Mouse (Mus musculus): ENCODE results near the gene Snca.

Snca gene

DNA sequence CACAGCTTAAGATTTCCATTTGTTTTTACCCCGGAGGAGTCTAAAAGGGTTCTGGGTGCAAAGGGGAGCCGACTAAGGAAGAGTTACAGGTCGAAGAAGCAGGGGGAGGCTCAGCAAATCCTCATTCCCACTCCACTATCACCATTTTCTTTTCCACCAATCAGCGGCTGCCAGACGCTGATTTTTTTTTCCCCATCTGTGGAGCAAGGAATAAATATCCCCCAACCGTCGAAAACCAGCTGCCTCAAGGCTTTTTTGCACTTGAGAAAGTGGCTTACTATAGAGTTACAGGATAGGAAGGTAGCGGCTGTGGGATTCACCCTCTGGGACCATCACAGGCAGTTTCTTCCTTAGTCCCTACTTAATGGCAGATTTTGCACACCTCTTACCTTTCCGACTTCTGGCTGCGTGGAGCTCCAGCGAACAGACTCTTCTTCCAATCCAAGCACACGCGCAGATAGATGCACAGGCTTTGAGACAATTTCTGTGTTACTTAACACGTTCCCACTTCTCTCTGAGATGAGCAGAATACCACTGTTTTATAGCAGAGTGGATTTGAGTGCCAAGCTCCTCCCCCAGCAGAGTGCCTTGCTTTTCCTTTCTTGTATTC is at the start of gene Snca:
TSS of gene Snca (minus strand) at position 574 of the 610 bp plus-strand sequence.
- peak; percentile 50 to 69 for DNase-seq (ENCODE audit: low spot score in 2 of 2)

DNA sequence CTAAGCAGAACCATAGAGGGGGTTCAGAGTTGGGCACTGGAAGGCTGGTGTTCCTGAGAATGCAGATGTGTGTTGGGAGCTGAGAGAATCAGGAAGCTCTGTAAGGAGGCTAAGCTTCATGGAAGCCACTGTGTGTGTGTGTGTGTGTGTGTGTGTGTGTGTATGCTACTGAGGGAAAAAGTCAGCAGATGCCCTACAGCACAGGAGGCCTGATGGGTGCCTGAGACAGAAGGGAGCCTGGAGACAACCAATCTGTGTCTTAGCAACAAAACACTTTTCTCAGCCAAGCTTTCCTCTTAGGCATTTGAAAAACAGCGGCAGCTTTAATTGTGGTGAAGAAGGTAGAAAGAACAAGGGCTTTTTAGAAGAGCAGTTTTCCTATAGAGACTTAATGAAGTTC is 40.5 kb upstream of the Snca start:
- peak in 1 of 2 experiments; percentile 10 for DNase-seq (ENCODE audit: low spot score in 2 of 2)

DNA sequence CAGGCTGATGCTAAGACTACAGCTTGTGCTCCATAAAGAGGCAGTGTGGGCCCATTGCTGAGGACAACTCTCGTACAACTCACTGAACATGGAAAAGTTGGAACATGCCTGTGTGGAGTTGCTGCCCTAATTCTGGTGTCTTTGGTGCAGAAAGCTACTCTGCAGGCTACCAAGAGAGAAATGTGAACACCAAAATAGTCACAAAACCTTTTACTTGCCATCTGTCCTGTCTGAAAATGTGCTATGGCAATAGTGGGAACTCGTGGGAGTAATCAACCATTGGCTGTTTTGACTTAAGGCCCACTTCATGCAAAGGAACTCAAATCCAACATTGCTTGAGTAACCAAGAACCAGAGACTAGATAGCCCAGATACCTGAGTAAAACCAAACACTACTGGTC is 26.9 kb upstream of the Snca start:
- peak in 1 of 2 experiments; percentile 22 for DNase-seq (ENCODE audit: low spot score in 2 of 2)

DNA sequence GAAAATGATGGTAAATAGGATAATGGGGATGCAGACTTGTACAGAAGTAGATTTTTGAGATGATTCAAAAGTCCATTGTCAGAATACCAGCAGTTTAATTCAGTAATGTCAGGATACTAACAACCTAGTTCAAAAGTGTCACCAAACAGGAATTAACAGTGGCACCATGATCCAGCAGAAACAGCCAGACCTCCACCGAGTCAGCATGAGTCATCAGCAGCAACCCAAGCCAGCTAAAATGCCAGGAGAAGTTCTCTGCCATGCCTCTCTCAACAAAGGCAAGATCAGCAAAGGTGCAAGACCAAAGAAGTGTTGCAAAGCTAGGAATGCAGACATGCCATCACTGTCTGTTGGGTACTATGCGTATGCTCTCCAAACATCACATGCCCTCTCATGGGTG is 22.0 kb upstream of the Snca start:
- DNase-seq (ENCODE audit: low spot score in 2 of 2), result no peak

DNA sequence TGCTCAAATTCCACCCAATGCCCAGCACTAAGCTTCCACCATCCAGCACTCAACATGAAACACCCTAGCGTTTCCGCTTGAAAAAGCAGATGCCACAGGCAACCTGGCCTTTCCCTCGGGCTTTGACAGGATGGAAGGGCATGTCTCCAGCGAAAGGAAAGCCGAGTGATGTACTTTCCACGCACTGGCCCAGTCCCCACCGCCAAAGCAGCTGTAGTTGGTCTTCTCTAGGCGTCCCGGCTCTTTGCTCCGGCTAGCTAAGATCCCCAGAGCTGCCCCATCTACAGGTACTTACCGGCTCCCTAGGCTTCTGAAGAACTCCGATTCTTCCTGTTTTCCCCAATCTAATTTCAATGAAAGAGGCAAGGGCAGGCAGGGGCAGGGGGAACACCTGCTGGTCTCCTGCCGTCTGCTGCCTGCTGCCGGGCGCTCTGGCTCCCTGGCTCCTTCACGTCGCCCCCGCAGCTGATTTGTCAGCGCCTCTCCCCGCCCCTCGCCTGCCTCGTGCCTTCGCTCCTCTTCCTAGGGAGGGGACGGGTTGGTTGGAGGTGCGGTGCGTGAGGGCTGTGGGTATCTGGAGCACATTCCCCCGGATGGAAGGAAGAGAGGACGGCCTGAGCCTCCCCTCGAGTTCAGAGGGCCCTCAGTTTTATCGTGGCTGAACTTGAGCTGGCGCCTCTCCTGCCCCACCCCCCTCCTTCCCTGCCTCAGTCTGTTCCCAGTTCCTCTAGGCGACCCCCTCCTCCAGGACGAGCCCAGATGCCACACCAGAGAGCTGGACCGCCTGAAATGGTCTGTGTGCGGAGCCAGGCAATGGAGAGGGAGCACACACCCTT is 1.0 kb downstream of the Snca start:
- peak; percentile 85 to 87 for DNase-seq (ENCODE audit: low spot score in 2 of 2)

DNA sequence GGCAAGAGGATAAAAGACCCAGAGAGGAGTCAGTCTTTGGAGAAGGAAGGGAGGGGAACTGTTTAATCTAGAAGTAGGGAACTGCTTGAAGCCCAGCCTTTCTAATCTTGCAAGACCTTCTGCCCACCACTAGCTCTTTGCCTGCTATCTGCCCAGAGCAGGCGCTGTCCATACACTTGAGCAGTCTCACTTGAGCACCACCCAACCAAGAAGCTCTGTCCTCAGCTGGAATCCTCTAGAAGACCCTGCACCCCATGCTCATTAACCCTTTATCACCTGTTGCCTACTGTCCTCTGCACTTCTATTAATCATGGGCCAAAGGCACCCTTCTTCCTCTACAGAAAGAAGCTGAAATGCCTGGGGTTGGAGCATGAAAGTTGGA is 1.6 kb downstream of the Snca start:
- DNase-seq (ENCODE audit: low spot score in 2 of 2), result peak in 1 of 2 experiments; percentile 31

DNA sequence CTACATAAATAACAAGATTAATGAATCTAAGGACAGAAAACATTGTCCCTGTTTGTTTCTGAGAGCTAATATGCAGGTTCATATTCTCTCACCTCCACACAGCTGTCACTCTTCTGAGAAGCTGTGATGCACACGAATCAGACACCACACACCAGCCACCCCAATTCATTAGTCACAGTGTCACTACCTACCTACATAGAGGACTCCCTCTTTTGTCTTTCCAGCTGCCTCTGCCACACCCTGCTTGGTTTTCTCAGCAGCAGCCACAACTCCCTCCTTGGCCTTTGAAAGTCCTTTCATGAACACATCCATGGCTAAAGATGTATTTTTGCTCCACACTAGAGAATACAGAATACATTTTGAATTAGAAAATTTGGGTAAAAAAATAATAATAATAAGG is 2.4 kb downstream of the Snca start:
- DNase-seq (ENCODE audit: low spot score in 2 of 2), result no peak

DNA sequence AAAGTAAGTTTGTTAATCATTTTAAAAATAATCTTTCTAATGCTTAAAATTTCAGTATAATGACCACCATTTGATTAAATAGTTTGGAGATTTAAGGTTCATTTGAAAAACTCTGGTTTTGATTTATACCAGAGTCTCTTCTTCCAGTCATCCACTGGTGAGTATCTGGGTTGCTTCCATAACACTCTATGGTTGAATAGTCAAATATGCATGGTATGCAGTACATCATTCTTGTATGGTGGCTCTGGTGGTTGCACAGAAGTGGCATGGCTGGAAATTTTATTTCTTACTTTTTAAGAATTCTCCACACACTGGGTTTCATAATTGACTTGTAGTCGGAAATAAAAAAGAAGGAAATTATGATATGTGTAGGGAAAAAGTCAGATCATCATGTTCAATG is 10.4 kb downstream of the Snca start:
- no peak for DNase-seq (ENCODE audit: low spot score in 2 of 2)

DNA sequence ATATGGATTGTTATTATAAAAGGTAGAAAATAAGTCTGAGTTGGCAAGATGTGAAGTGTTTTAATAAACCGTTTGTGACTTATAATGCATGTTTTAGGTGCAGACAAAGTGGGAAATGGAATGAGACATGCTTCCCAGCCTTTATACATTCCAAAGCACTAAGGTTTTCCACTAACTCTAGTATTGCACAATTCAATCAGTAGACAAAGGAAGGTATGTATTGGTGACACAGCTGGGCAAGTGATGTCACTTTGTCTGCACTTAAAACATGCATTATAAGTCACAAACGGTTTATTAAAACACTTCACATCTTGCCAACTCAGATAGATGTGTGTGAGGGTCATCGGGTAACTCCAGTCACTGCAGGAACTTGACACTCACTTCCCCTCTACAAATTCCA is 16.1 kb downstream of the Snca start:
- no peak for DNase-seq (ENCODE audit: low spot score in 2 of 2)

DNA sequence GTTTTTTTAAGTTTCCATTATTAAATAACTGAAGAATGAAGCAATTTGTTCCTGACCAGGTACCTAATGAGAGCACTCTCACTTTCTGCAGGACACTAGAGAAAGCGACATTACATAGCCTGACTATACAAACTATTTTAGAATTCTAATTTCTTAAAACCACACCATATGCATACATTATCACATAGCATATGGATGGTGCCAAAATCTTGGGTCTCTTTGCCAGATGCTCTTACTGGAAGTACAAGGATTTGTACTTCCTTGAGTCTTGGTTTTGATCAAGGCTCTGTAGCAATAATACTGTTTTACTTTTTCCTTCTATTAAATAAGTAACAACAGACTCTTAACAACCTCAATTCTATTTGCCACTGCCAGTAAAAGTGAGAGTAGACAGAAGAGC is 31.4 kb downstream of the Snca start:
- DNase-seq (ENCODE audit: low spot score in 2 of 2), result no peak

DNA sequence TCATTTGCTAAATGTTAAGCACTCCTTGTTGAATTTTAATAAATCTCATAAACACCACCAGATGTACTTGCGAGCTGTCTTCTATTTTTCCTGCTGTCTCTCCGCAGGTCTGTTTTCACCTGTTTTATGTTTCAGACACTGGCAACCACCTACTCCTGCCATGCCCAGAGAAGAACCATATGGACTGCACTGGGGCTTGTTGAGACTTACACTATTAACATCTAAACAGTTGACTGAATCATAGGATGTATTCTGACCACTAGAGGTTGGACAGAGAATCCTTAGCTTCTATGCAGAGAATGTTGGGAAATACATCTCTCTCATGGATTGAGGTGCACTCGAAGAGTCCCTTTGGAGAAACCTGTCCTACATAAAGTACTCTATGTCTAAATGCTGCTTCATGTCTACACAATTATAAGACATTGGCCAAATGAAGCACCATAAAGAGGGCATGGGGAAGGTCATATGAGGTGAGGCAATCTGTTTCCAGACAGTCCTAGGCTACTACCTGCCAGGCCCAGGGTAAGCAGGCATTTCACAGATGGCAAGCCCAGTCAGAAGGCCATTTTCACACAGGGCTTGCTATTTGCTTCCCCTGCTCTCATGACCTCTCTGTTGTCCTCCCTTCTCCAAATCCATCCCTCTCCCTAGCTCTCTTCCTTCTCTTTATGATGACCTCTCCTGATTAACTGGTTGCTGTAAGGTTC is 35.8 kb downstream of the Snca start:
- no peak for DNase-seq (ENCODE audit: low spot score in 2 of 2)

DNA sequence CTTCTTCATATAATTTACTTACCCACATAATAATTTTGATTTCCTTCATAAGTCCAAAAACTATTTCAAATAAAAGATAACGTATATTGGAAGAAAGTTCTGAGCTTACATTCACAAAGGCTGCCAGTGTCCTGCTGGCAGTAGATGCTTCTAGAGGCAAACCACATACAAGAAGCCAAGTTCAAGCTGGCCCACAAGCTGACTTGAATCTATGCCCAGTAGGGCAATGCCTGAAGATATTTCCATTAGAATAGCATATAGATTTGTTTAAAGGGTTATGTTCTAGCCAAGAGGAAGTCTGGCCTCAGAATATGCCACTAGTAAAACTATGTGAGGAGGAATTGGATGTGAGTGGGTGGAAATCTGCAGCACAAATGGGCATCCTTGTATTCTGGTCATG is 42.7 kb downstream of the Snca start:
- DNase-seq (ENCODE audit: low spot score in 2 of 2), result no peak

DNA sequence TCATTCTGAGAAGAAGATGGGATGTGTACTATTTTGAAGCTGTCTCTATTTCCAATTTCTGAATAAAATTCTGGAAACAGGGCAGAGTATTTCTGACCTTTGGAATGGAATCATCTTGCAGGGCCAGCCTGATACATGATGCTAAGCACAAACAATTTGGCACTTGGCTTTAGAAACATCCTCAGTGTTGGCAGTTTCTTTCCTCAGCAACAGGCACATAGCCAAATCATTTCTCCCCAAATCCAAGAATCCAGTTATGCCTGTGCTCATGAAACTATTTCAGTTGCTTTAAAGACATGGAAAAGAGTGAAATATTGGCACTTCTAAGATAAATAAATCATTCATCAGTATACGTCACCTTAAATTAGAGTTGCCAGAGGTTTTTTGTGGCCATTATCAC is 57.8 kb downstream of the Snca start:
- peak in 1 of 2 experiments; percentile 44 for DNase-seq (ENCODE audit: low spot score in 2 of 2)

DNA sequence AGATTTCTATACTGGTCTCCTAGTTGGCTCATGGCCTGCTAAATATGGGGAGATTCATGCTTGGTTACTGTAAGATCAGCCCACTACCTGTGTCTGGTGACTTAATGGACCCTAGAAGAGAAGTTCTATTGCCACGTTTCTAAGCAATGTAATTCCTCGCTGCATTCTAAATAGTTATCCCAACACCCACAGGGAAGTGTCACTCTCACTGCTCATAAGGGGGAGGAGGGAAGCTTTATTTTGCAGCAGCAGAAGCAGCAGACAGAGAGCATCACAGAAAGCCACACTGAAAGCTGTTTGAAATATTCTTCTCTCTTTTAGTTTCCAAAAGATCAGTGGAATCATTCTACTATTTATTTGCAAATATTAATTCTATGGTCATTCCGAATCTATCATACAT is 64.0 kb downstream of the Snca start:
- peak; percentile 24 to 41 for DNase-seq (ENCODE audit: low spot score in 2 of 2)

DNA sequence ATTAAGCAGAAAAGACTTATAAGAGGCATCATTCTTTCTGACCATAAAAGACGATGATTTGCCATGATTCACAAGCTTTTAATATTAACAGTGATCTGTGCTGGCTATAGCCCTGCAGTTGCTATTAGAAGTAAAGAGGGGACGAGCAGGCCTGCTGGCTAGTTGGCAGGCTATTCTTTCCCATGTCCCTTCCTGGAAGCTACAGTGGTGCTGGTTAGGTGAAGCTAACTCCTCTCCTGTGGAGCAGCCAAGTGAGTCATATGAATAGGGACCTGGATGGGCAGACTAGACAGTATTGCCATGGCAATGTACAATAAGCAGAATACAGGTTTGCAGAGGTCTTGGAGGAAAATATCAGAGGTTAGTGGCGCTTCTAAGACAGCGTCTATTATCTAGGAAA is 66.8 kb downstream of the Snca start:
- no peak for DNase-seq (ENCODE audit: low spot score in 2 of 2)

DNA sequence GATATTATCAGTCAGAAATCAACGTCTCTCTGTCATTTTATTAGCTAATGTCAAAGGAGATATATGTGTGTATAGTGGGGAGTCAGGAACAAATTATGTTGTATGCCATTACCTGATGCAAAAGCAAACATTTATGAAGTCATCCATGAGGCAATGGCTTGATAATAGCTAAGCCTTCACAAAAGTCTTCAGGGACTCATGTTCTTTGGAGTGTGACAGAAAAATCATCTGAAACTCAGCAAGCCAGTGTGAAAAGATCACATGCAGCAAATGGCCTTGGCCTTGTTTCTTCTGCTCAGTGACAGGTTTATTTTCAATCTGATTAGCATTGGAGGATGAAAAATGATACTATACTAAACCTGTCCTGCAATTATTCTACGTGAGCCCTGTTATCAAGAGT is 67.9 kb downstream of the Snca start:
- no peak for DNase-seq (ENCODE audit: low spot score in 2 of 2)

DNA sequence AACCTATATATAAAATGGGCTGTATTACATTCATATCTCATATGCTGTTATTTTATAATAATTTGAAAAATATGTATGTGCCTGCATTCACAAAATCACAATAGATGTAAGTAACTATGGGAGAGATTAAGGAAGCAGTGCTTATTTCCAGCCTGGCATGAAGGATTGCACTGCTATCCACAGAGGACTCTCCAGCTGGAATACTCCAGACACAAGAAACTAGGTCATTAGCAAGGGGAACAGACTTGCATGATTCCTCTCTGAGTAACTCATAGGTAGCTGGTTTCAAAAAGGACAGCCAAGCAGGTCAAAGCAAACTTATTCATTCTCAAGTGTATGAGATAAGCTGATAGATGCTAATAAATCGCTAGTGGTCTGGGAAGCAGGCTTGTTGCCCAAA is 74.7 kb downstream of the Snca start:
- no peak for DNase-seq (ENCODE audit: low spot score in 2 of 2)

DNA sequence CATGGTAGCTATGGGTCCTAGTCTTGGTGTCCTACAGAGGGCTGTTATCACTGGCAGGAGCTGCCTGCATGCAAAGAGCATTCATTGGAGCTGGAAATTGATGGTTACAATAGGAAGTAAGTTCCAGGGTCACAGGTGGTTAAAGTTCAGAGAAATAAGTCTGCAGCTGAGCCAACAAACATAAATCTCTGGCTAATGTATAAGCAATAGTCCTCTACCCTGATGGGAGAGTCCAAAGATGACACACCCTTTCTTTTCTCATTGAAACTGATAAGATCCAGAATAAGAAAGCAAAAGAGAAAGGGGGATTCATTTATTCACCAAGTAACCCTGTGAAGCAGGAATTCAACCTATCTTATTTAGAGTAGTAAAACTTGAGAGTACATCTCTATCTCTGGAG is 83.7 kb downstream of the Snca start:
- no peak for DNase-seq (ENCODE audit: low spot score in 2 of 2)

DNA sequence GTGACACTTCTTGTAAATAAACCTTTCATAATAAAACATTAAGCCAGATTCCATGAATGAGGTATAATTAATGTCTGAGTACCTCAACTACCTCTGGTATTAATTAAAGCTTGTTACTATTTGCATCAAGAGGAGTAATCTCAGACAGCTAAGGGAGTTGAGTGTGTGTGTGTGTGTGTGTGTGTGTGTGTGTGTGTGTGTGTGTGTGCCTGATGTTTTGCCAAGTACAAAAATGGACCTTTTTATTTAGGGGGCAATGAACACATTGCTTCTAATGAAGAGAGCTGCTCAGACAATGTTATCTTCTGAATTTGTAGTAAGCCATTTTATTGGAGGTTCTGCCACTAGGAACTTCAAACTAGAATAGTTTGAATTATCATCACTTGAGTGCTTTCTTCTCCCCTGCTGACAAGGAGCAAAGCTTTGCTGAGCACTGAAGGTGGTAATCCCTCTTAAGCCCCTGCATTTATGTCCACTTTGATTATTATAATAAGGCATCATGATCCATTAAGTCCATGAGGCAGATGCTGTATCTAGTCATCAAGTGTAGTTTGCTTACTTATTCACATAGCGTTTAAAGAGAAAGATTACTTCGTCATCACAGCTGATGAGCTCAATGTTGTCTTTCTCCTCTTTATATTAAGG is 88.1 kb downstream of the Snca start:
- no peak for DNase-seq (ENCODE audit: low spot score in 2 of 2)

DNA sequence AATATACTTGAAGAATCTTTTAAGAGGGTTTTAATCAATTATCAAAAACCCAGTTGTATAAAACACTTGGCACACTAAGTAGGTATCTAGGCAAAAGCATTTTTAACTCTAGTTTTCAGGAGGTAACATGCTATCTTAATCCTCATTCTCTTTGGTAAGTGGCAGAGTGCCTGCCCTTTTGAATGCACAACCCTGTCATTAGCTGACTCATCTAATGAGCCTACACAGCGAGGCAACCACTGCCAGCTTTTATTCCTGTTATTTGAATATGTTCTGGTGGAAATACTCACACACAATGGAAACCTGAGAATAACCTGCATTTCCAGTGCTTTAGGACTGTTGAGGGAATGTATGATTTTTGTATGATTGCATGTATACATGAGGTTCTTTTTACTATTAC is 89.9 kb downstream of the Snca start:
- DNase-seq (ENCODE audit: low spot score in 2 of 2), result no peak

DNA sequence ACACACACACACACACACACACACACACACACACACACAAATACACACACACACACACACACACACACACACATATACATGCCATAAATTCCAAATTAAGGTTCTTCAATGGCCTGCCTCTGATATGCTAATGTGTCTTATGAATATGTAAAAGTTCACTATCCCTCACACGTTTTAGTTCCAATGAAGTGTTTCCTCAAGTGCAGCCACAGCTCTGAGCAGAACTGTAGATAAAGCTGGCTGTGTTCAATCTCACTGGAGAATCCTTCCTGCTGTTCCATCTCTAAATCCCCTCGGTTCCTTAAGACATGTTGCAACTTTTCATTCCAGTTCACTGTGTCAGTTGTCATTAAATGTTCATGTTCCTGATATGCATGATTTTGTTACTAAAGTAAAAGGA is 98.5 kb downstream of the Snca start:
- no peak for DNase-seq (ENCODE audit: low spot score in 2 of 2)

DNA sequence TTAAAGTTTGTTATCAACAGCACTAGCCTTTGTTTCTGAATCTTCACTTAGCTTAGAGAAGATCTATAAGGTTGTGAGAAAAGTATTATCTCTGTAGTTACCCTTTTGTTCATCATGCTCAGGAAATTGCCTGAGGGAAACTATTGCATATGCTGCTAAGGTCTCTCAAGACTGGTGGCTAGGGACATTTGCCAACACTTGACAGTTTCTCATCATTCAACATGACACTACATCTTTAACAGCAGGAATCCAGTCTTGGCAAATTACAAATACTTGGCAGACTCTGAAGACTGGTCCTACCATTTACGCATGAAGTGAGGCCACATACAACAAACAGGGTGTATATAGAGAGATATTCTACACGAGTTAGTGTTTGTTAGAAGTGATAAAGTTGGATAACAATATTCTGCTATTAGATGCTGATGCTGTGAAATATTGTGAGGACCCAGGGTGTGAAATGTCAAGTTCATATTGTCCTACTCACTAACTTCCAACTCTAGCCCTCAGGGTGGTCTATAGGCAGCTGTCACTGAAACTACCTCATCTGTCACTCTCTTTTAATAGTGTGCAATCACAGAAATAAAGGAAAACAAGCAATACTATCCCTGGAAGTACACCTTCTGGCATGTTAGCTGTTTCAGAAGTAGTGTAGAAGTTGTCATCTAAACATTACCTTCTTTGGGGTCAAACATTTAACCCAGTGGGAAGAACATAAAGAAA is 105.4 kb downstream of the Snca start:
- DNase-seq (ENCODE audit: low spot score in 2 of 2), result no peak
